Mouse (Mus musculus): ENCODE measurements at regions not wholly inside any gene's neighbourhood (a gene's known extent, or its start where the extent isn't known, plus 50 kb on each side); places are given as distances from the start of the nearest gene placed in this dataset.

- WGBS: 80% methylated on average over 6 of the region's 6 CpGs
- Histone ChIP-seq H3K27ac (ENCODE audit: insufficient read depth, low read length) (no peak overlapping the region), H3K27me3 (ENCODE audit: control insufficient read depth, insufficient read depth, low read length) (no peaks in the 10 kb centered on the region), H3K4me3 (replicated peaks; ENCODE audit: insufficient read depth, low read depth, low read length) (no peak overlapping the region), H3K4me1 (ENCODE audit: control insufficient read depth, insufficient read depth, low read length) (no peaks in the 10 kb centered on the region; the same call in 1 of the 2 replicates)
- DNase-seq: no peak
- TF ChIP-seq POLR2A (IDR thresholded peaks at IDR 0.05; ENCODE audit: borderline replicate concordance, insufficient read depth, low read length): no peak
- no peak for TF ChIP-seq CTCF (IDR thresholded peaks at IDR 0.05; ENCODE audit: borderline replicate concordance, insufficient read depth, low read depth, low read length)
Measured at GRCm38 (mm10) chr3:53984743-53985550, 121.3 kb upstream of the Ufm1 start.

GRCm38 (mm10) chr3:53982311-53982710 is 118.7 kb upstream of the Ufm1 start:
- H3K4me3 ChIP-seq (replicated peaks; ENCODE audit: insufficient read depth, low read depth, low read length): no peak overlapping the region
- DNase-seq: no peak
- no peak for TF ChIP-seq POLR2A (IDR thresholded peaks at IDR 0.05; ENCODE audit: borderline replicate concordance, insufficient read depth, low read length)
- 96% methylated on average over 8 of the region's 8 CpGs for WGBS
- no peaks in the 10 kb centered on the region; the same call in 1 of the 2 replicates for H3K4me1 ChIP-seq (ENCODE audit: control insufficient read depth, insufficient read depth, low read length)
- no peaks in the 10 kb centered on the region for H3K27me3 ChIP-seq (ENCODE audit: control insufficient read depth, insufficient read depth, low read length)
- H3K27ac ChIP-seq (ENCODE audit: insufficient read depth, low read length): no peak overlapping the region

GRCm38 (mm10) chr3:53981585-53981984 is 118.0 kb upstream of the Ufm1 start:
- Histone ChIP-seq H3K27me3 (ENCODE audit: control insufficient read depth, insufficient read depth, low read length) (no peaks in the 10 kb centered on the region), H3K4me3 (replicated peaks; ENCODE audit: insufficient read depth, low read depth, low read length) (no peak overlapping the region), H3K27ac (ENCODE audit: insufficient read depth, low read length) (no peak overlapping the region), H3K4me1 (ENCODE audit: control insufficient read depth, insufficient read depth, low read length) (no peaks in the 10 kb centered on the region)
- DNase-seq: no peak
- TF ChIP-seq POLR2A (IDR thresholded peaks at IDR 0.05; ENCODE audit: borderline replicate concordance, insufficient read depth, low read length) (no peak), CTCF (IDR thresholded peaks at IDR 0.05; ENCODE audit: borderline replicate concordance, insufficient read depth, low read depth, low read length) (no peak)

GRCm38 (mm10) chr3:53977379-53978080 is 113.9 kb upstream of the Ufm1 start:
- 78% methylated on average over 5 of the region's 5 CpGs for WGBS
- Histone ChIP-seq H3K4me3 (replicated peaks; ENCODE audit: insufficient read depth, low read depth, low read length) (no peak overlapping the region), H3K4me1 (ENCODE audit: control insufficient read depth, insufficient read depth, low read length) (no peaks in the 10 kb centered on the region), H3K27ac (ENCODE audit: insufficient read depth, low read length) (no peak overlapping the region), H3K27me3 (ENCODE audit: control insufficient read depth, insufficient read depth, low read length) (no peaks in the 10 kb centered on the region)
- TF ChIP-seq CTCF (IDR thresholded peaks at IDR 0.05; ENCODE audit: borderline replicate concordance, insufficient read depth, low read depth, low read length) (no peak), POLR2A (IDR thresholded peaks at IDR 0.05; ENCODE audit: borderline replicate concordance, insufficient read depth, low read length) (no peak)
- no peak for DNase-seq

GRCm38 (mm10) chr3:53974905-53975551 is 111.4 kb upstream of the Ufm1 start:
- Histone ChIP-seq H3K27ac (ENCODE audit: insufficient read depth, low read length) (no peak overlapping the region), H3K4me3 (replicated peaks; ENCODE audit: insufficient read depth, low read depth, low read length) (no peak overlapping the region), H3K27me3 (ENCODE audit: control insufficient read depth, insufficient read depth, low read length) (no peaks in the 10 kb centered on the region), H3K4me1 (ENCODE audit: control insufficient read depth, insufficient read depth, low read length) (no peaks in the 10 kb centered on the region)
- no peak for DNase-seq
- TF ChIP-seq CTCF (IDR thresholded peaks at IDR 0.05; ENCODE audit: borderline replicate concordance, insufficient read depth, low read depth, low read length) (no peak), POLR2A (IDR thresholded peaks at IDR 0.05; ENCODE audit: borderline replicate concordance, insufficient read depth, low read length) (no peak)
- WGBS: 17% methylated on average over 10 of the region's 10 CpGs

- Histone ChIP-seq H3K27ac (ENCODE audit: insufficient read depth, low read length) (no peak overlapping the region), H3K4me3 (replicated peaks; ENCODE audit: insufficient read depth, low read depth, low read length) (no peak overlapping the region), H3K4me1 (ENCODE audit: control insufficient read depth, insufficient read depth, low read length) (no peaks in the 10 kb centered on the region), H3K27me3 (ENCODE audit: control insufficient read depth, insufficient read depth, low read length) (no peaks in the 10 kb centered on the region)
- WGBS: 83% methylated on average over 5 of the region's 5 CpGs
- no peak for TF ChIP-seq CTCF (IDR thresholded peaks at IDR 0.05; ENCODE audit: borderline replicate concordance, insufficient read depth, low read depth, low read length)
- no peak for TF ChIP-seq POLR2A (IDR thresholded peaks at IDR 0.05; ENCODE audit: borderline replicate concordance, insufficient read depth, low read length)
- no peak for DNase-seq
Measured at GRCm38 (mm10) chr3:53969000-53969641, 105.5 kb upstream of the Ufm1 start.

GRCm38 (mm10) chr3:53965142-53965541 is 101.5 kb upstream of the Ufm1 start:
- Histone ChIP-seq H3K4me3 (replicated peaks; ENCODE audit: insufficient read depth, low read depth, low read length) (no peak overlapping the region), H3K27me3 (ENCODE audit: control insufficient read depth, insufficient read depth, low read length) (no peaks in the 10 kb centered on the region), H3K27ac (ENCODE audit: insufficient read depth, low read length) (no peak overlapping the region), H3K4me1 (ENCODE audit: control insufficient read depth, insufficient read depth, low read length) (no peaks in the 10 kb centered on the region)
- WGBS: 48% methylated on average over 5 of the region's 5 CpGs
- DNase-seq: no peak
- no peak for TF ChIP-seq CTCF (IDR thresholded peaks at IDR 0.05; ENCODE audit: borderline replicate concordance, insufficient read depth, low read depth, low read length)
- TF ChIP-seq POLR2A (IDR thresholded peaks at IDR 0.05; ENCODE audit: borderline replicate concordance, insufficient read depth, low read length): no peak

All from cerebellum, adult 2 months (tissue).